Mouse (Mus musculus) erythroid progenitor cell, adult 5-6 weeks (primary cell): ENCODE data around the gene 4930430F08Rik. TPM values are rescaled to one million over a fixed set of nuclear protein-coding genes. Genes with fewer than 3 reads are reported as not detected.

Experiments
- ATAC-seq: replicated peaks from 2 replicates; pipeline ENCODE4 v1.8.0; 2016; ENCODE audit warnings: moderate number of reproducible peaks, mild to moderate bottlenecking, moderate TSS enrichment, inconsistent platforms; ENCODE audit not compliant: poor library complexity, low FRiP score, severe bottlenecking
- total RNA-seq, 2 experiments: library from RNA; stranded (forward) in 1 of 2; stranded (reverse) in 1 of 2; fragments of 150-400 nt in 1 of 2; fragments of 186-747, 209-891 nt in 1 of 2; gene quantifications; 2 replicates each; pipeline versions ENCODE4 v1.2.3 to v1.2.4; 2015 to 2017; ENCODE audit warnings: low replicate concordance in 2 of 2

4930430F08Rik gene
- total RNA-seq, 2 experiments from 2014 or later, result 35.2 to 50.6 TPM

DNA sequence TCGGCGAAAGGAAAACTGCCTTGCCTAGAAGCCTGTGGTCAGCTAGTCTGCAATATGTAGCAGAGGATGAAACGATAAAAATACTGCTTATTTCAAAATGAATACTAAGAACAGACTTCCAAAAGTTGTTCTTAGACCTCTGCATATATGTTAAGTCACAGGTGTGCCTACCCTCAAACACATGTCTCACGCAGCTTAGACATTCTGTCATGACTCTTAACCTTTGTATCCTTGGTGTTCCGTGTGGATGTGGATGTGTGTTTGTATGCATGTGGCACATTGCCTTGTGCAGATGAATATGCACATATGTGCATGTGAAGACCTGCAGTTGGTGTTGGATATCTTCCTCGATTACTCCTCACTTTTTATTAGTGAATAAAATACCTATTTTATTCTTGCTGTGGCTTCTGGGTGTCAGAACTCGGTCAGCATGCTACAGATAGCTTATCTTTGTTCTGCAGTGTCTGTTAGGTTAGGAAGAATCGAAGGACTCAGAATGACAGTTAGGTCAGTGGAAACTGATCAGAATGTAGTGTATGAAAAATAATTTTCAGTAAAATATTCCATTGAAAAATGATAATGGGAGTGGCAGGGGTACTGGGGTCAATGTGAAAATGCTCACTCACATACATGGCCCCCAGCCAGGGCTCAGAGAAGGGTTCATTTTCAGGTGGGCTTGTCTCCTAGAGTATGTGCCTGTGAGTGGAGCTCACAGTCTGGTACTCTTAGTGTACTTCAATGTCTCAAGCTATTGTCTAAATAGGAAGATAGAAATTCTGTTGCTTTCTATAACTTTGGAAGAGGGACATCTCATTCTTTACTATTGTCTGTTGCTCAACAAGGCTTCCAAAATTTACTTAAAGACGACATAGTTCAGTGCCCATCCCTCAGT is 65.5 kb downstream of the 4930430F08Rik start:
- ATAC-seq, result peak; percentile 96

DNA sequence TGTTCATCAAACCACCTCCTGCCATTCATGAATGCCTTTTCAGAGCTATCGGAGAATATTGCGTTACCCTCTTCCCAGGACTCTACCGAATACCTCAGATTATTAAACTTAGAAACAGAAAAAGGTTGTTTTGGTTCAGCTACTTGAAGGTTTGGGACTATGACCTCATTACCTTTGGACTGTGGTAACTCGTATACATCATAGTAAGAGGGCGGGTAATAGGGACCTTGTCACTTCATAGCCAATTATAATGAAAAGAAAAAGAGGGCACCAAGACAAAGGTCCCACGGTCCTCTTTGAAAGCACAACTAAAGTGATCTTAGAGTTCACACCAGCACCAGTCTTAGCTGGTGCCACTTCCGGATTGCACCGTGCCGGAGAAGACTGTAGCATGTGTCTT is 67.9 kb downstream of the 4930430F08Rik start:
- no peak for ATAC-seq

Other genes with a start within 250 kb of the 4930430F08Rik start
- not detected in 2 replicates for gene Gm4302, start 249.6 kb downstream of the 4930430F08Rik start, total RNA-seq (2015; ENCODE audit: low replicate concordance)
- not detected in 2 replicates for gene Gm4302, start 249.6 kb downstream of the 4930430F08Rik start, total RNA-seq (2017; ENCODE audit: low replicate concordance)
- gene Gm4303, start 244.5 kb downstream of the 4930430F08Rik start, total RNA-seq (2015; ENCODE audit: low replicate concordance), result not detected in 2 replicates
- not detected in 2 replicates for gene Gm4303, start 244.5 kb downstream of the 4930430F08Rik start, total RNA-seq (2017; ENCODE audit: low replicate concordance)
- not detected in 2 replicates for gene Gm4305, start 239.3 kb downstream of the 4930430F08Rik start, total RNA-seq (2015; ENCODE audit: low replicate concordance)
- gene Gm4305, start 239.3 kb downstream of the 4930430F08Rik start, total RNA-seq (2017; ENCODE audit: low replicate concordance), result not detected in 2 replicates
- not detected in 2 replicates for gene Gm4307, start 229.1 kb downstream of the 4930430F08Rik start, total RNA-seq (2015; ENCODE audit: low replicate concordance)
- gene Gm4307, start 229.1 kb downstream of the 4930430F08Rik start, total RNA-seq (2017; ENCODE audit: low replicate concordance), result not detected in 2 replicates
- not detected in 2 replicates for gene Gm4312, start 207.9 kb downstream of the 4930430F08Rik start, total RNA-seq (2015; ENCODE audit: low replicate concordance)
- gene Gm4312, start 207.9 kb downstream of the 4930430F08Rik start, total RNA-seq (2017; ENCODE audit: low replicate concordance), result not detected in 2 replicates
- gene Tmtc3, start 103.1 kb downstream of the 4930430F08Rik start, total RNA-seq (2015; ENCODE audit: low replicate concordance), result 17.7 and 22.6 TPM in 2 replicates
- gene Tmtc3, start 103.1 kb downstream of the 4930430F08Rik start, total RNA-seq (2017; ENCODE audit: low replicate concordance), result 8.2 and 9.6 TPM in 2 replicates
- 34.8 and 37.8 TPM in 2 replicates for gene Cep290, start 102.9 kb downstream of the 4930430F08Rik start, total RNA-seq (2015; ENCODE audit: low replicate concordance)
- 37.3 and 60.8 TPM in 2 replicates for gene Cep290, start 102.9 kb downstream of the 4930430F08Rik start, total RNA-seq (2017; ENCODE audit: low replicate concordance)
- not detected in 2 replicates for gene 1700017N19Rik, start 61 bp upstream of the 4930430F08Rik start, total RNA-seq (2015; ENCODE audit: low replicate concordance)
- gene 1700017N19Rik, start 61 bp upstream of the 4930430F08Rik start, total RNA-seq (2017; ENCODE audit: low replicate concordance), result not detected in 2 replicates